Mouse (Mus musculus) embryonic fibroblast, embryonic 13.5 days (primary cell): ENCODE measurements around the gene Abhd6.
"Not testable (repeated sequence)": the region's sequence is repeated elsewhere in the genome, so short reads cannot be mapped to it uniquely, and the experiment has no call there.

Experiments
- CTCF ChIP-seq: IDR thresholded peaks from 2 replicates; pipeline ENCODE4 v1.5.1; 2011; ENCODE audit warnings: mild to moderate bottlenecking, control low read depth, low read length, moderate library complexity, borderline replicate concordance; ENCODE audit not compliant: insufficient read depth
- POLR2A ChIP-seq: IDR thresholded peaks from 2 replicates; pipeline ENCODE4 v1.6.1; 2011; ENCODE audit warnings: low read depth, mild to moderate bottlenecking, control low read depth, low read length, moderate library complexity

DNA sequence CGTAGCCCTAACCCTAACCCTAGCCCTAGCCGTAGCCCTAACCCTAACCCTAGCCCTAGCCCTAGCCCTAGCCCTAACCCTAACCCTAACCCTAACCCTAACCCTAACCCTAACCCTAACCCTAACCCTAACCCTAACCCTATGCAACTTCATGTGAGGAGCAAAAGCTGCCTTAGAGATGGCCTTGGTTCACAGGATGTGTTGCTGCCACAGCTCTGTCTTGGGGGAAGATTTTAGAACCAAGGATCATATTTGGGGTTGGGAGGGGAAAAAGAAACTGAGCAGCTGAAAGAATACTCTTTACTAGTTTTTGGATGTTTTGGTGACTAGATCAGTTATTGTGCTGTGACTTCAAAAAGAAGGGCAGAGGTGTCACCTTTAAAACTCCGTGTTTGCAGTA, 3.4 kb downstream of the Abhd6 start:
- not testable (repeated sequence) for TF ChIP-seq CTCF, POLR2A
